Mouse (Mus musculus): ENCODE measurements around the gene Gamt.

- TF ChIP-seq CTCF (IDR thresholded peaks at IDR 0.05) (no peak), EP300 (IDR thresholded peaks at IDR 0.05; ENCODE audit: insufficient read depth, low read depth, low read length) (no peak), POLR2A (IDR thresholded peaks at IDR 0.05; ENCODE audit: insufficient read depth, low read depth, low read length) (no peak)
Measured at GRCm38 (mm10) chr10:80279273-80279672, 18.5 kb upstream of the Gamt start.
